Mouse (Mus musculus) brain, embryonic 14.5 days (tissue): ENCODE results near the gene Gapt. TPM values are rescaled to one million over a fixed set of nuclear protein-coding genes. Genes with fewer than 3 reads are reported as not detected.

Experiments used
- DNase-seq: peaks from one replicate; pipeline ENCODE4 v3.0.0-alpha.2; 2011; ENCODE audit warnings: low read depth
- CTCF ChIP-seq: fragments of 200-500 bp; IDR thresholded peaks from 2 replicates; pipeline ENCODE4 v1.5.1; 2012; ENCODE audit warnings: inconsistent platforms, mild to moderate bottlenecking, moderate library complexity, borderline replicate concordance; ENCODE audit not compliant: insufficient read depth, insufficient read length; ENCODE audit errors: extremely low read depth
- POLR2A ChIP-seq: fragments of 200-500 bp; IDR thresholded peaks from 2 replicates; pipeline ENCODE4 v1.6.1; 2012; ENCODE audit warnings: mild to moderate bottlenecking, inconsistent platforms, borderline replicate concordance; ENCODE audit not compliant: poor library complexity, insufficient read depth, insufficient read length, severe bottlenecking; ENCODE audit errors: extremely low read depth
- polyA plus RNA-seq: library from polyadenylated mRNA; depleted of rRNA; stranded (reverse); fragments of >200 nt; gene quantifications from 2 replicates; pipeline ENCODE4 v1.2.3, GENCODE M21; 2012

Gene Gapt
- polyA plus RNA-seq, 1 experiment, result 0.08 TPM

DNA sequence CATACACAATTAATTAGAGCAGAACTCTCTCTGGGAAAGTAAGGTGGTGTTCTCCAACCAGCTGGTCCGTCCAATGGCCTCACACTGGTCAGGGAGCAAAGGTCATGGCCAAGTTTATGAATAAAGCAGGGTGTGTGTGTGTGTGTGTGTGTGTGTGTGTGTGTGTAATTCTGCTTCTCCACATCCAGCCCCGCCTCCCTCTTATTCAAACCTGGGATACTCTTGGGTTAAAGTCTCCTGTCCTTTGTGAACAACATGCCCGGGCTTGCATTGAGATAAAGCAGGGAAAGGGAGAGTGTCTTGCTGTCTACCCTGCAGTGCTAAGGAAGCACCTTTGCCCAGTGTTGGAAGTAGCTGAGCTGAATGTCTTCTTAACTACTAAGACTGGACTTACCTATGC is 35.6 kb upstream of the Gapt start:
- TF ChIP-seq CTCF (no peak), POLR2A (no peak)
- no peak for DNase-seq

- DNase-seq, result peak; percentile 84
- TF ChIP-seq CTCF, result peak; percentile 69; the same call in 1 of the 2 replicates
- no peak for TF ChIP-seq POLR2A
Measured at GRCm38 (mm10) chr13:110392210-110392609, 35.2 kb upstream of the Gapt start.

DNA sequence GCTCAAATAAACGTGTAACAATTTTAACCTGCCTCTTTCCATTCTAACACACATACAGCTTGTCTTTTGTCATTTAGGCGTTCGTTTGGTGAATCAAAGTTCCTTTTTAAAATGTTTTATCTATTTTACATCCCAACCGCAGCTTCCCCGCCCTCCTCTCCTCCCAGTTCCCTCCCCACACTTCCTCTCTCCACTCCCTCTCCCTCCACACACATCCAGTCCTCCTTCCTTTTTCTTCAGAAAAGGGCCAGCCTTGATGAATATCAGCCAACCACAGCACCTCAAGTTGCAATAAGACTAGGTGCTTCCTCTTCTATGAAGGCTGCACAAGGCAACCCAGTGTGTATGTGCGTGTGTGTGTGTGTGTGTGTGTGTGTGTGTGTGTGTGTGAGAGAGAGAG is 27.5 kb upstream of the Gapt start:
- TF ChIP-seq CTCF (no peak), POLR2A (no peak)
- no peak for DNase-seq

GRCm38 (mm10) chr13:110382447-110382901 is 25.5 kb upstream of the Gapt start:
- TF ChIP-seq POLR2A, result no peak
- TF ChIP-seq CTCF, result peak; percentile 72; the same call in 1 of the 2 replicates
- DNase-seq, result peak; percentile 83

DNA sequence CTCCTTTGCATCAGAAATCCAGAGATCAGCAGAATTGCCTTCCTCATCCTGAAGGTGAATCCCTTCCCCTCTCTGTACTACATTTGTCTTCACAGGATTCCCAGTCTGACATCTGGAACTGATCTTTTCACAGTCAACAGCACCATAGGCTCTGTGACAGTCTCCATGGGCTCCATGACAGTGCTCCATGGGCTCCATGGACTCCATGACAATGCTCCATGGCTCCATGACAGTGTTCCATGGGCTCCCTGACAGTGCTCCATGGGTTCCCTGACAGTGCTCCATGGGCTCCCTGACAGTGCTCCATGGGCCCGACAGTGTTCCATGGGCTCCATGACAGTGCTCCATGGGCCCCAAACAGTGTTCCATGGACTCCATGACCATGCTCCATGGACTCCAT is 12.7 kb upstream of the Gapt start:
- DNase-seq, result no peak
- no peak for TF ChIP-seq CTCF
- no peak for TF ChIP-seq POLR2A

- TF ChIP-seq CTCF, result peak; percentile 91
- peak; percentile 80 for DNase-seq
Measured at GRCm38 (mm10) chr13:110368556-110369040, 11.6 kb upstream of the Gapt start.

GRCm38 (mm10) chr13:110367961-110368555 is 11.1 kb upstream of the Gapt start:
- no peak for DNase-seq
- no peak for TF ChIP-seq CTCF

DNA sequence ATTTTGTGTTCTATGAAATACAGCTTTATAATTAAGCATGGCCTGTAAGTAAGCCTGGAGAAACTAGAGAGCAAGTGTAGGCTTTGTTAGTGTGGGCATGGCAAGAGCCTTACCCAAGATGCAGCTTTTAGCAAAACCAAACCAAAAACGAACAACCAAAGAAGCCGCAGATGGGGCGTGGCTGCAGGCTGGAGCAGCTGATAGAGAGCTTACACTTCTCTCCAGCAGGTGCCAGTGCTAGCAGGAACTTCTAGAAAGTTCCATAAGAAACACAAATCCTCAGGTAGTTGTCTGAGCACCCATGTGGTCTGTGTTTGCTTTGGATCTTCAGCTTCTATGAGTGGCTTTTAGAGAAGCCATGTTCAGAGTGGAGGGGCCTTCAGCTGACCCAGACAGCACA is 9.5 kb upstream of the Gapt start:
- TF ChIP-seq POLR2A (no peak), CTCF (no peak)
- no peak for DNase-seq

- TF ChIP-seq POLR2A (no peak), CTCF (no peak)
- no peak for DNase-seq
Measured at GRCm38 (mm10) chr13:110363722-110364121, 6.7 kb upstream of the Gapt start.

DNA sequence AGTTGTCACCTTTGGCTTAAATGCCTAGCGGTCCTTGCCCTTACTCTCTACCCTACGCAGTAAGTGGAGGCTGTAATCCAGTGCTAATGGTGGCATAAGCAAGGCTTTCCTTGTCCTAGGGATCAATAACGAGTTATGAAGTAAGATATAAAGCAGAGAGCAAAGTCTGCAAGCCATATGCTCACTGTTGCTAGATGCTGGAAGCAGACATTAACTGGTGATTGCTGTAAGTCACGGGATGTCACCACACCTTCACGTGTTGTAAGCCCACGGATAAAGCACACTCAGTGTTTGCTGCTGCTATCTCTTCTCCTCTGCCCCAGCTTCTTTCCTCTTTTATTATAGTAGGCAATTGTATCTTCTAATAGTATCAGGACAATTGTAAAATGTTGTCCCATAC is 5.9 kb downstream of the Gapt start:
- TF ChIP-seq POLR2A, result no peak
- TF ChIP-seq CTCF, result no peak

GRCm38 (mm10) chr13:110346707-110347106 is 10.3 kb downstream of the Gapt start:
- DNase-seq, result peak; percentile 86
- TF ChIP-seq POLR2A, result no peak
- TF ChIP-seq CTCF, result no peak

More for the DNA sequence above, 5.9 kb downstream of the Gapt start:
- no peak for DNase-seq

DNA sequence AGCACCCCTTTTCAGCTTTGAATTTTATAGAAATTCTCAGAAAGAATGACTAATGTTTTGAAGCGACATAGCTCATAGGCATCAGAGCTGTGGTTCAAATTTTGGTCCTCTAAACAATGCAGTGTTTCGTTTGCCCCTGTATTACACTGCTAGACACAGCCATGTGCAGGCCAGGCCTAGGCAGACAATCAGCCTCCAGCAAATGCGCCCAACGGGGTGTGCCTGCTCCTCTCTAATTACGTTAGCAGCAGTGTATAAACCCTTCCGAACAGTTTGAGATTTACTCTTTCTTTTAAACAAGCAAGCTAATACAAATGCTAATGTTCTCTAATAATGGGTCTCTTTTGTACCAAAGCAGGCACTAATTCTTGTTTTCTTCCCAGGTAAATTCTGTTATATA is 14.4 kb downstream of the Gapt start:
- TF ChIP-seq POLR2A (no peak), CTCF (no peak)
- peak; percentile 47 for DNase-seq
